Mouse (Mus musculus) erythroblast, embryonic 14.5 days (primary cell): Measurements from ENCODE around the gene Baiap2l1. TPM values are rescaled to one million over a fixed set of nuclear protein-coding genes. Genes with fewer than 3 reads are reported as not detected.
A peak's percentile ranks its signal among the peaks of the same experiment; 100 is the strongest.

Source experiments
- H3K27me3 ChIP-seq: 2 replicates; pipeline ENCODE4 v1.6.1; 2012; ENCODE audit warnings: inconsistent platforms; ENCODE audit not compliant: control insufficient read depth
- H3K36me3 ChIP-seq: 2 replicates; pipeline ENCODE4 v1.6.1; 2012; ENCODE audit warnings: mild to moderate bottlenecking, inconsistent platforms; ENCODE audit not compliant: control insufficient read depth
- H3K4me1 ChIP-seq: 2 replicates; pipeline ENCODE4 v1.6.1; 2012; ENCODE audit warnings: inconsistent platforms; ENCODE audit not compliant: control insufficient read depth
- H3K4me3 ChIP-seq: replicated peaks from 2 replicates; pipeline ENCODE3; 2012; ENCODE audit warnings: moderate library complexity, mild to moderate bottlenecking, inconsistent platforms
- H3K9me3 ChIP-seq: 2 replicates; pipeline ENCODE4 v1.6.1; 2012; ENCODE audit warnings: low read length, inconsistent platforms, mixed read lengths; ENCODE audit not compliant: control insufficient read depth
- GATA1 ChIP-seq: IDR thresholded peaks from 2 replicates; pipeline ENCODE4 v1.6.1; 2012; ENCODE audit warnings: low read length, inconsistent platforms, mixed read lengths
- TAL1 ChIP-seq: IDR thresholded peaks from 3 replicates; pipeline ENCODE4 v1.6.1; 2012; ENCODE audit warnings: low read length, inconsistent platforms, mixed read lengths
- polyA plus RNA-seq: library from polyadenylated mRNA; stranded (reverse); fragments of >175 nt; gene quantifications from 2 replicates; pipeline ENCODE4 v1.2.3, GENCODE M21; 2012

The Baiap2l1 gene
- not detected in 2 replicates for polyA plus RNA-seq

DNA sequence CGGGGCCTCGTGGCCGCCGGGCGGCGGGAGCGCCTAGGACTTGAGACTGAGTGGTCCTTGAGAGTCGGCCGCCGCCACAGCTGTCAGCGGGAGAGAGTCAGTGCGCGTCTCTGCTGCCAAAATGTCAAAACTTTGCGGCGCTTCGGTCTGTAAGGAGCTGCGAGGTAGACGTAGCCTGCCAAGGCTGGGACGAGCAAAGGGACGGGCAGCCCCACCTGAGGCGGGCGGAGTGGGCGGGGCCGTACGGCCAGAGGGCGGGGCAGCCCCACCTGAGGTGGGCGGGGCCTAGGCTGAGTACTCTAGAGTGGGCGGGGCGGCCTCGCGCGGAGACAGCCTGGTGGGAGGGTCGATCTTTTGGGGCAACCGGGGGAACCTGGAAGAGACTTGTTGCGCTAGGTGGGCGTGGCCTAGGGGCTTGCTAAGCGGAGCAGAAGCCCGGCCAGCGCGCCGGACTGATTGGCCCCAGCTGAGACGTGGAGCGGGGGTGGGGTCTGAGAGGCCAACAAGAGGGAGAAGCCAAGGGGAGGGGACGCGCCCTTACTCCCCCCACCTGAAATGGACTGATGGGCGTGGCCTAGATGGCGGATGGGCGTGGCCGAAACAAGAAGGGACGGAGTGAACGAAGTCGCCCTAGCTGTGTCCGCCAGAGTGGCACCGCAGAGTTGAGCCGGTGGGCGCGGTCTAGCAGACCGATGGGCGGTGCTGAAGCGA is at the start of gene Baiap2l1:
Gene Baiap2l1 (minus strand): TSS at position 232 of the 711 bp plus-strand sequence.
- H3K4me1 ChIP-seq: peaks cover 11% of the 10 kb centered on the region
- TF ChIP-seq TAL1 (no peak), GATA1 (no peak)
- H3K27me3 ChIP-seq: peaks cover 35% of the 10 kb centered on the region
- peak within 1 kb of the TSS; percentile 56 for H3K4me3 ChIP-seq
- H3K36me3 ChIP-seq: no peaks in the 10 kb centered on the region
- H3K9me3 ChIP-seq: peaks cover 7% of the 10 kb centered on the region; the same call in 1 of the 2 replicates

DNA sequence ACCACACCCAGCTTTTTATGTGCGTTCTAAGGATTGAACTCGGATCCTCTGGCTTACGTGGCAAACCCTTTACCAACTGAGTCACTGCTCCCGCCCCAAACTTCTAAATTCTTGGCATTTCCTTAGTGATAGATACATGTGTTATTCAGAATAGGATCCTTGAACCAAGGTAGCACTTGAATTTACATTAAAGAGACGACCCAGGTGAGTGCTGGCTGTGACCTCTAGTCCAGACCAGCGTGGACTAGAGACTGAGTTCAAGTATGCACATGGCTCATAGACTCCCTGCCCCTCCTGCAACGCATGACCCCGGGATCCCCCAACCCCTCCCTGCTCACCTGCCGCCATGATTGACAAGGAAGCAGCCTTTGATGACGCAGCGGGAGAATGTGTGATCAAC is 48.3 kb upstream of the Baiap2l1 start:
- Histone ChIP-seq H3K4me3 (no peak overlapping the region), H3K27me3 (no peaks in the 10 kb centered on the region), H3K9me3 (peaks cover 4% of the 10 kb centered on the region; the same call in 1 of the 2 replicates), H3K4me1 (no peaks in the 10 kb centered on the region), H3K36me3 (no peaks in the 10 kb centered on the region)
- TF ChIP-seq GATA1 (no peak), TAL1 (no peak)

DNA sequence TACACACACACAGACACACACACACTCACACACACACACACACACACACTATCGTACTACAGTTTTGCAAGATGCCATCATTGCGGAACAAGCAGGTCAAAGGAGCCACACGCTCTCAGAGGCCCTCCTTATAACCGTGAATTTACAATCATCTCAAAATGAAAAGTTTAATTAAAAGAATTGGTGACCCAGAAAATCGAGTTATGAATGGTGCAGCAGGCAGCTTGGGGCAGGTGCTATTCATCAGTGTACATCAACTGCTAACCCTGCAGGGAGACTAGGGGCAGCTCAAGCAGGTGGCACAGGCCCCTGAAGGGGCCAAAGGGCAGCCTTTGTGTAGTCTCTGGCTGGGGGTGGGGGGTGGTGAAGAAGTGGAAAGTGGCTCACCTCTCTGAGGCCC is 42.9 kb upstream of the Baiap2l1 start:
- TF ChIP-seq GATA1 (no peak), TAL1 (no peak)

DNA sequence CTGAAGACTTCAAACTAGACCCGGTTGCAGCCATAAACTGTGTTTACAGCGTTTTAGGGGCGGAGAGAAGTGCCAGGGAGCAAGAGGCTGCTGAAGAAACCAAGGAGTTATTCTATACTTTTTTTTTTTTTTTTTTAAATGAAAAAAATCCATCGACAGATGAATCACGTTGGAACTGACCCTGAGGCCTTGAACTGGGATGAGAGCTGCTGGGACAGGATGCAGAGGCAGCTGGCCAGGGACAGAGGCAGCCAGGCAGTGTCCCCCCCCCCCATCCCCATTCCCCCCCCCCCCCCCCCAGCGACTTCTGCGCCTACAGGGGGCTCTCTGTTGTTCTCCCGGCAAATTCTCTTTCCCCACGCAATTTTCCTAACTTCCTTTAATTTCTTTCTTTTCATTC is 39.7 kb upstream of the Baiap2l1 start:
- no peaks in the 10 kb centered on the region; the same call in 1 of the 2 replicates for H3K9me3 ChIP-seq
- H3K27me3 ChIP-seq: no peaks in the 10 kb centered on the region
- no peaks in the 10 kb centered on the region for H3K4me1 ChIP-seq
- TF ChIP-seq TAL1 (no peak), GATA1 (no peak)
- no peaks in the 10 kb centered on the region for H3K36me3 ChIP-seq
- H3K4me3 ChIP-seq: no peak overlapping the region

More for the DNA sequence above, 42.9 kb upstream of the Baiap2l1 start:
- Histone ChIP-seq H3K4me3 (no peak overlapping the region), H3K9me3 (peaks cover 2% of the 10 kb centered on the region; the same call in 1 of the 2 replicates), H3K27me3 (no peaks in the 10 kb centered on the region), H3K4me1 (no peaks in the 10 kb centered on the region), H3K36me3 (no peaks in the 10 kb centered on the region)

DNA sequence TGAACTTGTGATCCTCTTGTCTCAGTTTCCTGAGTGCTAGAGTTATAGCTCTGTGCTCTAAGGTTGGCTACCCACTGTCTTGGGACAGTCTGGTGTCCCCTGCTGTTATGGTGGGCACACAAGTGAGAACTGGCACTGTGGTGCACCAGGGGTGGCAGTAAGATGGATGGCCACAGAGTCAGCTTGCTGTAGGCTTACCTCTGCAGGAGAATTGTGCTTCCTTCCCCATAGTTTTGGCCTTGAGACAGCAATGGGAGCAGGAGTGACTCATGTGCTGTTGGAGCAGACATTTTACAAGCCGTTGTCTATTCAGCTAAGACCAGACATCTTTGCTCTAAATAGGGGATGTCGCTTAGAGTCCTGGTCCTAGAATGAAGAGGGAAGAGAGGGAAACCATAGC is 36.2 kb upstream of the Baiap2l1 start:
- Histone ChIP-seq H3K9me3 (no peaks in the 10 kb centered on the region; the same call in 1 of the 2 replicates), H3K36me3 (no peaks in the 10 kb centered on the region), H3K4me3 (no peak overlapping the region)

DNA sequence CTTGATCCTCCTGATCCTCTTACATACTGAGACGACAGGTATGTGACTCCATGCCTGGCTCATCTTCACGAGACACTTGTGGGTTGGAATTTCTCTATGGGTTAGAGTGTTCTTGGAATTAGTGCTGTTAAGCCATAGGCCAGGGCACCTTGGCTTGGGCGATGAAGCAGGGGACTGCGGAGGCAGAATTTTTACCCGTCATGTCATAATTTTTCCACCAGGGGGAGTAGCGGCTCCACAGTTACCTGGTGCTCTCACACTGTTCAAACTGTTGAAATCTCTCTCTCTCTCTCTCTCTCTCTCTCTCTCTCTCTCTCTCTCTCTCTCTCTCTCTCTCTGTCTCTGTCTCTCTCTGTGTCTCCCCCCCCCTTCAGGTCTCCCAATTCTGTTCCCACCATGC is 29.9 kb upstream of the Baiap2l1 start:
- H3K27me3 ChIP-seq: no peaks in the 10 kb centered on the region
- no peaks in the 10 kb centered on the region for H3K36me3 ChIP-seq
- no peak overlapping the region for H3K4me3 ChIP-seq
- no peak for TF ChIP-seq GATA1
- TF ChIP-seq TAL1: no peak
- no peaks in the 10 kb centered on the region for H3K4me1 ChIP-seq
- H3K9me3 ChIP-seq: peaks cover 11% of the 10 kb centered on the region

More for the DNA sequence above, 36.2 kb upstream of the Baiap2l1 start:
- no peaks in the 10 kb centered on the region for H3K27me3 ChIP-seq
- TF ChIP-seq GATA1: no peak
- H3K4me1 ChIP-seq: no peaks in the 10 kb centered on the region

DNA sequence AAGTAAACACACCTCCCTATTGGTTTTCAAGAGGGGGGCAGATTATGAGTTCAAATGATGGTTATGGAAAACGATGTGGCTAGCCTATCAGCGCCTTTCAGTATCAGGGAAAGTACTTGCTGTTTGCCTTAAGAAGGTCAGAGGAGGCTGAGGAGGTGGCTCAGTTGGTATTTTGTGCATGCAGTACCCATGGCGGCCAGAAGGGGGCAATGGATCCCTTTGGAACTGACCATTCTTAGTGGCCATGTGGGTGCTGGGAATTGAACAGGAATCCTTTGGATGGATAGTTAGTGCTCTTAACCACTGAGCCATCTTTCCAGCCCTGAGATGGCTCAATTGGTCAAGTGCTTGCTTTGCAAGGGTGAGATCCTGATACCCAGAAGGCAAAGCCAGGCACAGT is 26.0 kb upstream of the Baiap2l1 start:
- H3K27me3 ChIP-seq: no peaks in the 10 kb centered on the region
- H3K4me1 ChIP-seq: no peaks in the 10 kb centered on the region
- peaks cover 21% of the 10 kb centered on the region for H3K9me3 ChIP-seq
- no peak for TF ChIP-seq GATA1
- TF ChIP-seq TAL1: no peak
- no peak overlapping the region for H3K4me3 ChIP-seq
- no peaks in the 10 kb centered on the region for H3K36me3 ChIP-seq

DNA sequence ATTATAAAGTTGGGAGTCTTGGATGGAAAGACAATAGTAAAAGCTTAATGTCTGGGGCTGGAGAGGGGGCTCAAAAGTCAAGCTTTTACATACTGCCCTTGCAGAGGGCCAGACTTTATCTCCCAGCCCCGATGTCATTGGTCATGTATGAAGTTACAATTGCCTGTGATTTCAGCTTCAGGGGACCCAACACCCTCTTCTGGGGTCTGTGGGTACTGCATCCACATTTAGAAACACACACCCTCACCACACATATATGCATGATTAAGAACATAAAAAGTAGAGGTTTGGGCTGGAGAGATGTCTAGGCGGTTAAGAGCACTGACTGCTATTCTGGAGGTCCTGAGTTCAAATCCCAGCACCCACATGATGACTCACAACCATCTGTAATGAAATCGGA is 23.9 kb upstream of the Baiap2l1 start:
- TF ChIP-seq TAL1 (no peak), GATA1 (no peak)
- Histone ChIP-seq H3K4me3 (no peak overlapping the region), H3K9me3 (peaks cover 36% of the 10 kb centered on the region), H3K27me3 (no peaks in the 10 kb centered on the region), H3K36me3 (no peaks in the 10 kb centered on the region), H3K4me1 (no peaks in the 10 kb centered on the region)

DNA sequence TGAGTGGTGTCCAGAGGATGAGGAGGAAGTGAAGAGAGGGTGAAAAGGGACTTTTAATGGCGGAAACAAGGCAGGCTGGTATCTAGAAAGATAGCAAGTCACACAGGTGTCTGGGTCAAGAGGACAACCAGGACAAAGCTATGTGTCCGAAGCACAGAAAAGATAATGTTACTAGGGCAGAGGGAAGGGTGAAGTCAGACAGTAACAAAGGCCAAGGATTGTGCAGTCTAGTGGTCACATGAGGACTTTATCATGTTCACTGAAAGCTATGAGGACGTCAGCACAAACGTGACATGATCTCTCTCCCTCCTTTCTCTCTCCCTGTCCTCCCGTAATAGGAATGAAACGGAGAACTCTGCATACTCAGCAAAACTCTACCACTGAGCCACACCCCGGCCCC is 22.8 kb upstream of the Baiap2l1 start:
- Histone ChIP-seq H3K27me3 (no peaks in the 10 kb centered on the region), H3K4me3 (no peak overlapping the region), H3K4me1 (no peaks in the 10 kb centered on the region), H3K9me3 (peaks cover 37% of the 10 kb centered on the region), H3K36me3 (no peaks in the 10 kb centered on the region)
- TF ChIP-seq GATA1 (no peak), TAL1 (no peak)
